Mouse (Mus musculus) left cerebral cortex, adult 2 months (tissue): ENCODE data around the gene Hist2h3b. TPM values are rescaled to one million over a fixed set of nuclear protein-coding genes. Genes with fewer than 3 reads are reported as not detected.
A peak's percentile ranks its signal among the peaks of the same experiment; 100 is the strongest.

Experiments
- DNase-seq, 2 experiments: peaks; one replicate each; pipeline ENCODE4 v3.0.0; 2021 to 2022; ENCODE audit warnings: low spot score in 2 of 2, mixed read lengths in 1 of 2; ENCODE audit errors: extremely low spot score in 1 of 2
- H3K27ac ChIP-seq: fragments of 200-600 bp; 2 replicates; pipeline ENCODE4 v1.8.1; 2022
- H3K4me3 ChIP-seq: fragments of 200-600 bp; 2 replicates; pipeline ENCODE4 v1.8.1; 2022
- CTCF ChIP-seq: fragments of 200-600 bp; IDR thresholded peaks from 2 replicates; pipeline ENCODE4 v1.8.1; 2022; ENCODE audit warnings: antibody characterized with exemption, mild to moderate bottlenecking, moderate library complexity
- intact Hi-C: fragments of 180-260 bp; cut with DNase I; formaldehyde crosslinking; loops from one replicate; pipeline ENCODE4 v1.15.1; 2025
- total RNA-seq, 2 experiments: library from RNA; stranded (reverse); gene quantifications; 2 replicates each; pipeline ENCODE4 v1.2.3; 2021

Hist2h3b gene
- total RNA-seq, 2 experiments from 2014 or later = 32.7 to 45.5 TPM

DNA sequence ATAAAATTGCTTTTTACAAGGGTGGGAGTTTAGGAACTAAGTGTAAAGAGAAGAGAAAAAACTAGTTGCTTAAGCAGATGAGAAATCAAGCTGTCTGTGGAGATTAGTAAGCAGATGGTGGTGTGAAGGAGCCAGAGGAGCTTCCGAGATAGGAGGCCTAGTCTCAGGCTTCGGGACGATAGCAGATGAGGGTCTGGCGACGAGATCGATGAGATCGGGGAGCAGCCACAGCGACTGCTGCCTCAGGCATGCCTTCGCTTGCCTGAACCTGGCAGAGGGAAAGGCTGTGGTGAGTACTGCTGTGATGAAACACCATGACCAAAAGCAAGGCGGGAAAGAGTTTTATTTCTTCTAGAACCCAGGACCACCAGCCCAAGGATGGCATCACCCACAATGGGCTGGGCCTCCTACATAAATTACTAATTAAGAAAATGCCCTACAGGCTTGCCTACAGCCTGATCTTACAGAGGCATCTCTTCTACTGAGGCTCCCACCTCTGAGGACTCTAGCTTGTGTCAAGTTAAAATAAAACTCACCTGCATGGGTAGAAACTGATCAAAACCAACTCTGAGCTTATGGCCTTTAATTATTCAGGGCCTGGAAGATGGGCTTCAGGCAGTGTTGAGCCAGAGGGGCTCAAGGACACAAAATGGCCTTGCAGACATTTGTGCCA lies 13.6 kb upstream of the Hist2h3b start:
- intact Hi-C loops = no loop called here
- TF ChIP-seq CTCF = no peak
- DNase-seq = no peak
- H3K27ac ChIP-seq = no peak overlapping the region
- H3K4me3 ChIP-seq = no peak overlapping the region

DNA sequence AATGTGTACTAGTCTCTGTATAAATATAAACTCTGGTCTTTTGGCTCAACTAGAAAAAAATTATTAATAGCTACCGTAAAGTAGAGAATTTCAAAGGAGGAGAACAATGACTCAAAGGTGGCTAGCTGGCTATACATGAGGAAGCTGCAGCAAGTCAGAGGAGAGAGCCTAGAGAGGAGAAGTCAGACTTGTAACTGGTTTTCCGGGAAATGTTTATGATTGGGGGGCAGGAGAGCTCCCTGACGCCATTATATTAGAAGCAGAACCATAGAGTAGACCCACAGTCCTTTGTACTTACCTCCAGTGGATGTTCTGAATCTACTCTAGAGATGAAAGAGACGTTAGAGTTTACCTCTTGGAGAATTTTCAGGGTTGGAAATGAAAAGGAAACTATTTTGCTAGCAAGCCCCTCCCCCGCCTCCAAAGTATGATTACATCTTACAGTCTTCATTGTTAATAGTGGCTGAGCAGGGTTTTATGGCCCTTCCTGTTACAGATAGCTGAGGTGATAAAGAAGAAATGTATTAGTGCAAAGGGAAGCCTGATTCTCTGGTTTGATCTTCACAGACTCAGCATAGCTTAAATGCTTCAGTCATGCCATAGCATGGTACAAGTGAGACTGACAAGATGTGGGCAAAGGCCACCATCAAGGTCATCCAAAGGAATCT lies 12.4 kb upstream of the Hist2h3b start:
- TF ChIP-seq CTCF = no peak
- DNase-seq = no peak
- intact Hi-C loops = no loop called here
- Histone ChIP-seq H3K4me3 (no peak overlapping the region), H3K27ac (no peak overlapping the region)

DNA sequence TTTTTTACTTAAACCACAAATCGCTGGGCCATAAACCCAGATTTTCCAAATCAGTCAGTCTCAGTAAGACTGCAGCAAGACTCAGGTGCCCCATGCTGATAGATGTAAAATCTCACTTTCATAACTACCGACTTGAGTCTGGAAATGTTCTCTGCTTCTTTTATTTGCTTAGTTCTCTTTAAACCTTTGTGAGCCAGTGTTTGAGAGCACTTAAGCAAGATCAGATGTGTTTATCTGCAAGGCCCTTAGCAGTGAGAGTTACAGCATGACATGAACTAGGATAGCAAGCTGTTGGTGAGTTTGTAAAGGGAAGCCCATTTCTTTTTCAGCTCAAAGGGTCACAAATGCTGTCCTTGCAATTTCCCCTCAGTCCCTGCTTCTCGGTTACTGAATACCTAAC lies 11.3 kb upstream of the Hist2h3b start:
- H3K27ac ChIP-seq = no peak overlapping the region
- TF ChIP-seq CTCF = no peak
- intact Hi-C loops = no loop called here
- DNase-seq = no peak
- H3K4me3 ChIP-seq = no peak overlapping the region

DNA sequence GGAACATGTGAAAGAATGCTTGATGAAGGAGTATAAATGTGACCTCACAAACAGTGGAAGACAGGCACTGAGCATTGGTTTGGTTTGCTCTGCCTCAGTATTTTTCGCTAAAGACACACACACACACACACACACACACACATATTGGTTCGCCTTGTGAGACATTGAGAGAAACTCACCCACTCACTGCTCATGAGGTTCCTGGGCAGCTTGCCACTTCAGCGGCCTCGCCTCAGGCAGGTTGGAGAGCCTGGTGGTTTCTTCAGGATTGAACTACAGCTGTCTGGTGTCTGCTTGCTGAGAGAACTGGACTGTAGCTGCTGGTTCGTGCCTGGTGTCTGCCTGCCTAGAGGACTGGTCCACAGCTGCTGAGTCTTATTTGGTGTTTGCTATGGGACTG lies 8.2 kb upstream of the Hist2h3b start:
- Histone ChIP-seq H3K4me3 (no peak overlapping the region), H3K27ac (no peak overlapping the region)
- intact Hi-C loops = loop anchor here (5.0 kb wide), 1 partner anchor 203 kb away; the partner anchor contains the start of gene Vps45
- no peak for TF ChIP-seq CTCF
- DNase-seq = no peak

DNA sequence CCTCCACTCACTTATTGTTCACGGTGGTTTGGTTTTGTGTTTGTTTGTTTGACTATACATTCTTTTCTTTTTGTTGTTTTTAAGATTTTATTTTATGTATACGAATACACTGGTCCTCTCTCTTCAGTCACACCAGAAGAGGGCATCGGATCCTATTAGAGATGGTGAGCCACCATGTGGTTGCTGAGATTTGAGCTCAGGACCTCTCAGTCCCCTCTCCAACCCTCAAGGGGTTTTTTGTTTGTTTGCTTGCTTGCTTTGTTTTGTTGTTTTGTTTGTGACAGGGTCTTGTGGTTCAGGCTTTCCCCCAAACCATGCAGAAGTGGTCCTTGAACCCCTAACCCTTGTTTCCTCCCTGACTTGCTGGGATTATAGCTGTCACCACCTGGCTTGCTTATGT lies 6.8 kb upstream of the Hist2h3b start:
- intact Hi-C loops = loop anchor here (1.0 to 5.0 kb wide), 3 partner anchors 41 to 204 kb away; partner anchors contain the start of genes Hist2h2ac, Hist2h2be and Vps45
- DNase-seq = no peak
- peak; percentile 9; the same call in 1 of the 2 replicates for TF ChIP-seq CTCF
- peak overlapping the region; percentile 94 for H3K27ac ChIP-seq
- peak overlapping the region; percentile 83 for H3K4me3 ChIP-seq

DNA sequence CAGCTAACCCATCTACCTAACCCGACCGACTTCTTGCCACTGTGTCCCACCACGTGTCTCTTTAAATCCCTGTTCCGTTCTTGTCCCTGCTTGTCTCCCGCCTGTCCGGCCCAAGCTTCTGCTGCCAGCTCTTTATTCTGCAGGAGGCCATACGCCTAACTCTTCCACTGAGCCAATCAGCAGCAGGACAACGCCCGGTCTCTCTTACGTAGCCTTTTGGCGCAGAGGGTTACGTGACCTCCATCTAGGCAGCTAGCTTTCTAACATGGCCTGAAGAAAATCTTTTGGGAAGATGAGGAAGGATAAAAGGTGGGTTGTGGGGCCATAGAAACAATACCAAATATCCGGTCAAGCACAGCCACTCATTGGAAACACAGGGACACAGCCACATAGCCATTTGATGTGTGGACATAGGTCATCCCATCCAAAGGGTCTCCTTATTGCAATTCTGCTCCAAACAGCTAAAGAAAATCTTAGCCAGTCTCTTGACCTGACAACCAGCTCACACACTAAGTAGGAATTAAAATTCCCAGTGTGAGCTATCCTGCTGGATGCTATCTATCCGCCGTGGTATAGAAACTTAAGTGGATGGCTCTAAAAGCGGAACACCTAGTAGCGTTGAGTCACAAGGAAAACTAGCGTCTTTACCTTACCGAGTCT lies 6.1 kb upstream of the Hist2h3b start:
- DNase-seq = peak; percentile 72 to 76

DNA sequence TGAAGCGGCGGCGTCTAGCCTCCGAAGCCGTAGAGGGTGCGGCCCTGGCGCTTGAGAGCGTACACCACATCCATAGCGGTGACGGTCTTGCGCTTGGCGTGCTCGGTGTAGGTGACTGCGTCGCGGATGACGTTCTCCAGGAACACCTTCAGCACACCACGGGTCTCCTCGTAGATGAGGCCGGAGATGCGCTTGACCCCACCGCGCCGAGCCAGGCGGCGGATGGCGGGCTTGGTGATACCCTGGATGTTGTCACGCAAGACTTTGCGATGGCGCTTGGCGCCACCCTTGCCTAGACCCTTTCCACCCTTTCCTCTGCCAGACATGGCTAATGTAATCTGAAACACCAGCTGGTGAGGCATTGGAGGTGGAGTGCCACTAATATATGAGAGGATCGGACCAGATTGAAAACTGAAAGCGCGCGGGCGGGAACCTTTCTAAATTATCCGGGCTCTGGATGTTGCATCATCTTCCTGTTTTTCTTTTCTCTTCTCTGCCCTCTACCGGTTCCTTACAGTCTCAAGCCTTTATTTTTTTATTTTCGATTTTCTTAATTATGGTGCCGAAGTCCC lies 5.4 kb upstream of the Hist2h3b start, which contains the start of gene Hist2h4:
TSS of gene Hist2h4 (minus strand) at position 333 of the 572 bp plus-strand sequence.
- H3K4me3 ChIP-seq = peak within 1 kb of the TSS; percentile 83
- peak within 1 kb of the TSS; percentile 94 for H3K27ac ChIP-seq
- intact Hi-C loops = loop anchor here (1.0 to 5.0 kb wide), 4 partner anchors 23 to 206 kb away; partner anchors contain the start of genes Hist2h2aa2, Hist2h2ac, Hist2h2be and Vps45
- peak; percentile 95 to 96 for DNase-seq
- peak; percentile 75 for TF ChIP-seq CTCF

More for the DNA sequence above, 6.1 kb upstream of the Hist2h3b start:
- intact Hi-C loops = loop anchor here (1.0 to 5.0 kb wide), 3 partner anchors 42 to 205 kb away; partner anchors contain the start of genes Hist2h2ac, Hist2h2be and Vps45
- TF ChIP-seq CTCF = no peak
- Histone ChIP-seq H3K27ac (peak overlapping the region; percentile 94), H3K4me3 (peak overlapping the region; percentile 83)

DNA sequence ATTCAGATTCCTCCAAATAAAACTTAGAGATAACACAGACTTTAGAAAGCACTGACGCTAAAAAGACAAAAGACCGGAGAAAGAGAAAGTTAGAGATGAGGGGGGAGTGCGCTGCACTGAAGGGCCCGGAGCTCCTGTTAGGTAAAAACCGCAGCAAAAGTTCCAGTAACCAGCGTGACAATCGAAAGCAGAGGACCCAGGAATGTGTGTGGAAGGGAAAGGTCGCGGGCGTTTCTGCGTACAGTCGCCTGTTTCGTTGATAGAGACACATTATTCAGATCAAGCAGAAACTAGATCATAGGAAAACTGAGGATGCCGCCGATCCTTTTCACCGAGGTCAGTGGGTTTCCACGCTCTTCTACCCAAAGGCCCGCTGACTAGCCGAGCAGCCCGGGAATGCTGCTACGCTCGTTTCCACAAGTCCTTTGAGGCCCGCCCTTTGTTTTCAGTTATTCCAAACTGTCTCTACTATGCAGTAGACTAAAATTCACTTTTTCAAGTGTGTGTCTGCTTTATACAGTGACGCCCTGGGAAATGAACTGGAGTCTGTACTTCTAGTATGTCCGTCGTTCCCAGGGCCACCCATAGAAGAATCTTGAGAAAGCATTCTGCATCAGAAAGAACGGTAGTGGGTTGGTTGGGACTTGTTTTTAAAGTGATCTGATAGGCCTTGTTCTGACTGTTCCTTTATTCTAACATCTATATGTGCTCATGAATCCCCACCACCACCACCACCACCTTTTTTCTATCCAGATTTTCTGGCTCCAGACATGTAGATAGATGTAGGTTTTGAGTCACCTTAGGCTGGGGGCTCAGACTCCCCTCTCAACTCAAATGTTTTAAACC lies 4.7 kb upstream of the Hist2h3b start:
- peak overlapping the region; percentile 94 for H3K27ac ChIP-seq
- TF ChIP-seq CTCF = no peak
- peak overlapping the region; percentile 83 for H3K4me3 ChIP-seq
- DNase-seq = peak; percentile 38
- intact Hi-C loops = loop anchor here (1.0 to 5.0 kb wide), 3 partner anchors 23 to 206 kb away; partner anchors contain the start of genes Hist2h2aa2, Hist2h2ac, Hist2h2be and Vps45

DNA sequence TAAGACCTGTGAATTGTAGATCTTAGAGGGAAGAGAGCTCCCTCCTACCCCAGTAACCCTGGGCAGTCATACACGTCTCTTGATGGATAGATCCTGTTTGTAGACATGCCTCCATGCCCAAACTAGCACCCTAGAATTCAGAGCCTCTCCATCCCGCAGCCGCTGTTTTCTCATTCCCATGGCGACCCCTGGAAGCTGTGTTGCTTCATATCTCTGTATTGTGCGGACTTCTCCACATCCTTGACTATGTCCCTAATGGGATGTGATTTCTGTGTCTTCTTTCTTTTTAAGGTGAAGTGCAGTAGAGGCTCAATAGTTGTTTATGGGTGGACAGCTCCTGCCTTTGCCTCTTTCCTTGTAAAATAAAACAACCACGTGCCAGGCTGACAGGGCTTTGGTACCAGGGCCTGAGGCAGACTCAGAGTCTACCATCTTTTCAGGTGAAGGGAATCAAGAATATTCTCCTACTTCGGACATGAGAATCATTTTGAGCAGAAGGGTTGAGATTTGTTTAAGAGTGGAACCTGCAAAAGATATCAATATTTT lies 4.0 kb upstream of the Hist2h3b start:
- TF ChIP-seq CTCF = no peak
- intact Hi-C loops = loop anchor here (5.0 kb wide), 1 partner anchor 207 kb away; the partner anchor contains the start of gene Vps45
- no peak overlapping the region; the same call in 1 of the 2 replicates for H3K4me3 ChIP-seq
- H3K27ac ChIP-seq = peak overlapping the region; percentile 94
- no peak for DNase-seq

DNA sequence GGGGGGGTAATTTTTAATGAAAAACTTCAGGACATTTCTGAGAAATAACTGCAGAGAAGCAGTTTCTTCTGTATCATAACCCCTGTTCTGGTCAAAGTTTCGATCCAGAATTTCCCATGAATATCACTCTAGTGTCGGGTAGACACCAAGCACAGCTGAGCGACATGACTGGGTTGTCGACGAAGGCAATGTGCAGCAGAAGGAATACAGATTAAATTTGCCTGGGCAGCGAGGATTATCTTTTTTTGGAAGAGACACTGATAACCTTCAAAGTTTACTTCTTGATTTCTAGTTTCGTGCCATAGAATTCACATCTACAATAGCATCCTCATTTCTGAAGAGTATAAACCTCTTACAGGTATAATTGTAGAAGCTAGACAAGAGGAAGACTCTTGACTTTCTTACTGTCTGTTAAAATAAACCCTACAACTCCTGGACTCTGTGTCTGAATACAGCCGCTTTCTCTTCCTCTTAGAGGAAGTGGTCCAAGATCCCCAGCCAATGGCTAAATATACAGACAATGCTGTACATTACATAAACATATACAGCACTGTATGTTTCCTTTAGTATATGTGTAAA lies 2.2 kb upstream of the Hist2h3b start:
- intact Hi-C loops = no loop called here
- no peak for DNase-seq
- no peak overlapping the region for H3K4me3 ChIP-seq
- H3K27ac ChIP-seq = no peak overlapping the region
- no peak for TF ChIP-seq CTCF
